Mouse (Mus musculus) midbrain, embryonic 15.5 days (tissue): Measurements from ENCODE around the gene Tldc2. TPM values are rescaled to one million over a fixed set of nuclear protein-coding genes. Genes with fewer than 3 reads are reported as not detected.
A peak's percentile ranks its signal among the peaks of the same experiment; 100 is the strongest.

Experiments
- ATAC-seq: fragments of 200-750 bp; cut with Nextera tagmentation; replicated peaks from 2 replicates; pipeline ENCODE4 v1.8.0; 2017; ENCODE audit warnings: moderate TSS enrichment
- H3K27ac ChIP-seq: fragments of 300-500 bp; sonication (generic); 2 replicates; pipeline ENCODE4 v1.5.1; 2015; ENCODE audit warnings: mild to moderate bottlenecking, inconsistent platforms
- H3K27me3 ChIP-seq: fragments of 300-500 bp; sonication (generic); replicated peaks from 2 replicates; pipeline ENCODE4 v1.6.1; 2015; ENCODE audit warnings: inconsistent platforms
- H3K36me3 ChIP-seq: fragments of 300-500 bp; sonication (generic); replicated peaks from 2 replicates; pipeline ENCODE4 v1.6.1; 2015; ENCODE audit warnings: inconsistent platforms
- H3K4me1 ChIP-seq: fragments of 300-500 bp; sonication (generic); 2 replicates; pipeline ENCODE4 v1.6.1; 2015; ENCODE audit warnings: inconsistent platforms
- H3K4me2 ChIP-seq: fragments of 300-500 bp; sonication (generic); 2 replicates; pipeline ENCODE4 v1.6.1; 2015; ENCODE audit warnings: inconsistent platforms, mild to moderate bottlenecking, moderate library complexity
- H3K4me3 ChIP-seq: fragments of 300-500 bp; sonication (generic); 2 replicates; pipeline ENCODE4 v1.5.1; 2015; ENCODE audit warnings: mild to moderate bottlenecking, inconsistent platforms
- H3K9ac ChIP-seq: fragments of 300-500 bp; sonication (generic); 2 replicates; pipeline ENCODE4 v1.6.1; 2015; ENCODE audit warnings: mild to moderate bottlenecking, inconsistent platforms
- H3K9me3 ChIP-seq: fragments of 300-500 bp; sonication (generic); 2 replicates; pipeline ENCODE4 v1.6.1; 2016; ENCODE audit warnings: inconsistent platforms
- whole genome bisulfite sequencing: fragments of 180-500 bp; shearing (Covaris S2); methylation state at CpG from one replicate; pipeline ENCODE4 v1.1.7; 2015; ENCODE audit warnings: mixed read lengths; 5-methylcytosine and 5-hydroxymethylcytosine counted together
- polyA plus RNA-seq: library from polyadenylated mRNA; unstranded; fragments of >200 nt; fragmentation: Nextera tagmentation; extraction: Ambion mirVana; gene quantifications from 2 replicates; pipeline ENCODE4 v1.2.1, GENCODE M21; 2015

Gene Tldc2
- polyA plus RNA-seq, 1 experiment from 2014 or later: not detected

DNA sequence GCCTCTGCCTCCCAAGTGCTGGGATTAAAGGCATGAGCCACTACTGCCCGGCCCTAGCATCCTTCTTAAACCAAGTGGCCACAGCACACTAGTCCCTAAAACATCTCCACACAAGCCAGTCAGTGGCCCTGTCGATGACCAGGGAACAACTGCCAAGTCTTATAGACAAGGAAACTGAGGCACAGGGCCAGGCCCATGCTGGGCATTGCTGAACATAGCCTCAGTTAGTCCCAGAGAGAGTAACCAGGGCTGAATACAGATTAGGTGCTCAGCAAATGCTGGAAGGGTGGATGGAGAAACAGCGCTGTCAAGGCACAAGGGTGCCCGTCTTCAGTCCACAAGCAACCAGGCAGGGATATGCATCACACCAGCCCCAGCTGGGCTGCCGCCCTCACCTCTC lies 33.7 kb upstream of the Tldc2 start:
- no peak overlapping the region for H3K27ac ChIP-seq
- peaks cover 26% of the 10 kb centered on the region for H3K36me3 ChIP-seq
- peaks cover 60% of the 10 kb centered on the region for H3K4me1 ChIP-seq
- 98% methylated on average over 5 of the region's 5 CpGs for WGBS
- H3K9ac ChIP-seq: no peak overlapping the region
- H3K27me3 ChIP-seq: no peaks in the 10 kb centered on the region
- no peak for ATAC-seq
- no peaks in the 10 kb centered on the region for H3K9me3 ChIP-seq
- H3K4me2 ChIP-seq: no peak overlapping the region
- H3K4me3 ChIP-seq: no peak overlapping the region

DNA sequence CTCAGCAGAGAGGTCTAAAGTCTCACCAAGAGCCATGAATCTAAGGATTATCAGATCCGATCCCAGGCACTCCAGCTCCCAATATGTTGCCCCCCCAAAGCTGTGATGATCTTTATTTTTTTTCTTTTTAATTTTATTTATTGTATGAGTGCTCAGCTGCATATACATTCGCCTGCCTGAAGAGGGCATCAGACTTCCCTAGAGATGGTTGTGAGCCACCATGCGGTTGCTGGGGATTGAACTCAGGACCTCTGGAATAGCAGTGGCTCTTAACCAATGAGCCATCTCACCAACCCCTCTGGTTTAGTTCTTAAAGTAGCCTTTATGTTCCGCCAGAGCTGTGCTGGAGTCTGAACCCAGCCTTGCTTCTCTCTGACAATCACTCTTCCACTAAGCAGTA lies 33.1 kb upstream of the Tldc2 start:
- H3K27ac ChIP-seq: no peak overlapping the region
- ATAC-seq: no peak
- no peak overlapping the region for H3K4me2 ChIP-seq
- H3K9ac ChIP-seq: no peak overlapping the region
- H3K4me3 ChIP-seq: no peak overlapping the region
- peaks cover 60% of the 10 kb centered on the region for H3K4me1 ChIP-seq
- no peaks in the 10 kb centered on the region for H3K27me3 ChIP-seq
- H3K9me3 ChIP-seq: no peaks in the 10 kb centered on the region
- H3K36me3 ChIP-seq: peaks cover 26% of the 10 kb centered on the region
- 78% methylated on average over 4 of the region's 4 CpGs for WGBS

DNA sequence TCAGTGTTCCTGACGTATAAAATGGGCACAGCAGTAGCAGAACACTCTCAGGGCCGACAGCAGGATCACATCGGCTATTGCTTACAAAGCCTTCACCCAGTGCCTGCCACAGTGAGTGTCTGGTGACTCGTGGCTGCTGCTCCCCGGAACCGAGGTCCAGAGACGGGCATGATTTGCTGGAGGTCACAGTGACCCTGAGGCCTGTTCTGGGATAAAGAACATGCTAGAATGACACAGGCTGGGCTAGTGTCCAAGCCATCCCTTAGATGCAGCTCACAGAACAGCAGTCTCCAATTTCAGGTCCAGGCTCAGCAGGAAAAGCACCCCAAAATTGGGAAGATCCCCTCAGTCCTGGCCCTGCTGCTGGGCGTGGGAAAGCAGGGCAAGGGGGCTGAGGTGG lies 32.6 kb upstream of the Tldc2 start:
- Histone ChIP-seq H3K4me3 (no peak overlapping the region), H3K36me3 (peaks cover 26% of the 10 kb centered on the region), H3K27ac (0 out of 2 replicates have a peak overlapping the region, but pooled peaks have one; percentile 52), H3K27me3 (no peaks in the 10 kb centered on the region), H3K9ac (no peak overlapping the region), H3K4me1 (peaks cover 60% of the 10 kb centered on the region), H3K4me2 (no peak overlapping the region), H3K9me3 (no peaks in the 10 kb centered on the region)
- WGBS: 91% methylated on average over 8 of the region's 8 CpGs
- no peak for ATAC-seq

DNA sequence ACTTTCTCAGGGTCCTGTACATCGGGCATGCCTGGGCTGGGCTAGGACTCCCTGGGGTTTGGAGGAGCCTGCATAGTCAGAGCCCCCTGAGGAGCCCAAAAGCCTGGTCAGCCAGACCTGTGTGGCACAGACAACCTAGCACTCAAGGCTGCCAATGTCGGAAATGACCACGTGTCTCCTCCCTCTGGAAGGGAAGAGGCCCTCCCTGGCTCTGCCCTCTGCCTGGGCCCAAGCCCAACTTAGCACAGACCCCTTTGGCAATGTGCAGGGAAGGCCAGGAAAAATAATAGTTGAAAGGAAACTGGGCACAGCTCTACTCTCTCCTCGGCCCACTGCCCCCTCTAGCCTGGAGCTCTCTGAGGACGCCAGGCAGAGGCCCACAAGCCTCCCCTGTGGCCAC lies 32.0 kb upstream of the Tldc2 start:
- Histone ChIP-seq H3K9me3 (no peaks in the 10 kb centered on the region), H3K4me3 (no peak overlapping the region), H3K4me2 (no peak overlapping the region), H3K36me3 (peaks cover 26% of the 10 kb centered on the region), H3K27ac (peak overlapping the region; percentile 52), H3K4me1 (peaks cover 60% of the 10 kb centered on the region), H3K27me3 (no peaks in the 10 kb centered on the region), H3K9ac (no peak overlapping the region)
- WGBS: 73% methylated on average over 5 of the region's 5 CpGs
- 0 out of 2 replicates have a peak, but pooled peaks have one; percentile 3 for ATAC-seq

DNA sequence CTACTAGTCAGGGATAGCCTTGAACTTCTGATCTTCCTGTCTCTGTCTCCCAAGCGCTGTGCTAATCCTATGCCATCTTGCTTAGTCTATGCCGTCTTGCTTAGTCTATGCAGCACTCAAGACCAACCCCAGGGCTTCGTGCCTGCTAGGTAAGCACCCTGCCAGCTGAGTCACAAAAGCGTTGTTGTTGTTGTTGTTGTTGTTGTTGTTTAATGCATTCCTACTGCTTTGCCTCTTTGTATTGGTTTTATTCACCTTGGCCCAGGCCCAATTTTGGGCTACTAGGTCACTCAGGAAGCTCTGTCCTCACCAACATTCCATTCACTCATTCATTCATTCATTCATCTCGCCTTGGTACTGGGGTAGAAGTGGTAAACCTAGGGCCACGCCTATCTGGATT lies 31.1 kb upstream of the Tldc2 start:
- no peak overlapping the region for H3K9ac ChIP-seq
- no peak for ATAC-seq
- no peak overlapping the region for H3K27ac ChIP-seq
- H3K4me1 ChIP-seq: peaks cover 51% of the 10 kb centered on the region
- no peaks in the 10 kb centered on the region for H3K27me3 ChIP-seq
- no peak overlapping the region for H3K4me3 ChIP-seq
- 97% methylated on average over 6 of the region's 6 CpGs for WGBS
- peaks cover 26% of the 10 kb centered on the region for H3K36me3 ChIP-seq
- no peak overlapping the region for H3K4me2 ChIP-seq
- no peaks in the 10 kb centered on the region for H3K9me3 ChIP-seq

DNA sequence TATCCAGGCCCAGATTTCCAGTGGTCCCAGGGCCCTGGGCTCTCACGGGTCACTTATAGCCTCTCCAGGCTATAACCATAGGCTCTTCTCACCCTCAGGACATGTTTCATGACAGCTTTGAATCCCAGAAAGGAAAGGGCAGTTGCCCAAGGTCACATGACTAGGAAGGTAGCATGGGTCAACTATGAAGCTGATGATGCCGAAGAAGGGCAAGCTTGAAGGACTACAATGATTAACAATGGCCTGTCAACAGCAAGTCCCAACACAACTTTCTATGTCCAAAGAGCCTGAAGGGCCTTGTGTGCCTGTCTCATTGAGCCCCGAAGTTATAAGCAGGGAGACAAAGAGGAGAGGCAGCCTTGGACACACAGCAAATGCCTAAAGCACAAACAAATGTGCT lies 29.7 kb upstream of the Tldc2 start:
- H3K4me3 ChIP-seq: no peak overlapping the region
- WGBS: 97% methylated on average over 3 of the region's 3 CpGs
- H3K4me2 ChIP-seq: no peak overlapping the region
- peaks cover 38% of the 10 kb centered on the region for H3K4me1 ChIP-seq
- peaks cover 26% of the 10 kb centered on the region for H3K36me3 ChIP-seq
- H3K9me3 ChIP-seq: no peaks in the 10 kb centered on the region
- no peak overlapping the region for H3K27ac ChIP-seq
- no peaks in the 10 kb centered on the region for H3K27me3 ChIP-seq
- ATAC-seq: no peak
- no peak overlapping the region for H3K9ac ChIP-seq

DNA sequence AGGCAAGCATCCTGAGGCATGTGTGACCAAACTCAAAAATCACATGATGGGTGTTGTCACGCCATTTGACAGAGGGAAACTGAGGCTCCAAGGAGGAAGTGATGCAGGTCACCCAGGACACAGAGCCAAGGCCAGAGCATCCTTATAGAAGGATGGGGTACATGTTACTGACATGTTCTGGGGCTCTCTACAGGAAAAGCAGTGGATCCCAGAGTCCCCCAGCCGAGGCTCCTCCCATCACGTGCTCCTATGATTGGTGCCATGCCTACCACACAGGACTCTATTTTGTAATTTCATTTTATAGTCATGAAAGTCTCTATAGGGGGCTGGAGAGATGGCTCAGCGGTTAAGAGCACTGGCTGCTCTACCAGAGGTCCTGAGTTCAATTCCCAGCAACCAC lies 29.1 kb upstream of the Tldc2 start:
- Histone ChIP-seq H3K27ac (peak overlapping the region; percentile 74; the same call in 1 of the 2 replicates), H3K4me1 (peaks cover 33% of the 10 kb centered on the region)
- 85% methylated on average over 4 of the region's 4 CpGs for WGBS

DNA sequence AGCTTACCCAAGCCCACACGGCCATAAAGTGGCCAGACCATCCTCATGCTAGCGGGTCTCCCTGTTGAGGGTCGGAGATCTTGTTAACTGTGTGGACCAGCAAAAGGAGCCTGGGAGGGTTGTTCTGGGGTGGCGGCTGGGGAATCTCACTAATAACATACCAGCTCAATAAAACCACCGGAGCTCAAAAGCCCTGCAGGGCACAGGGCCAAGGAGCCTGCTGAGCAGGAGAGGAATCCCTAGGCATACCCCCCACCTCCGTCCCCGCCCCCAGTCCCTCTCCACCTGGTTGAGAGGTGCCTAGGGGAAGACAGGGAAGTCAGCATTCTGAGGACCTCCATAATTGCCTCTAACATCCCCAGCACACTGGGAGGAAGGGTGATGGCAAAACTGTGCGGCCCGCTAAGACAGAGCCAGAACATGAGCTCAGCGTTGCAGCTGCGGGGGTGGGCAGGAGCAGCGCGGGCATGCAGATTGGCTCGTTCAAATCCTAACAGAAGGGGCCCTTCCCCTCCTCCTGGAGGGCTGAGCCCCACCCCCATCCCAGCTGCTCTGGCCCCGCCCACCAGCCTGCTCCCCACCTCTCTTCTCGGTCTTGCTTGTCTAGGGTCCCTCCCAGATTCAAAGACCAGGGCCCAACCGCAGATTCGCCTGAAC lies 28.4 kb upstream of the Tldc2 start:
- no peak overlapping the region for H3K4me3 ChIP-seq
- WGBS: 8% methylated on average over 18 of the region's 18 CpGs
- no peaks in the 10 kb centered on the region for H3K9me3 ChIP-seq
- ATAC-seq: peak; percentile 59
- H3K27me3 ChIP-seq: no peaks in the 10 kb centered on the region
- H3K27ac ChIP-seq: peak overlapping the region; percentile 74
- H3K4me1 ChIP-seq: peaks cover 39% of the 10 kb centered on the region
- peaks cover 17% of the 10 kb centered on the region for H3K36me3 ChIP-seq
- no peak overlapping the region for H3K9ac ChIP-seq
- H3K4me2 ChIP-seq: 0 out of 2 replicates have a peak overlapping the region, but pooled peaks have one; percentile 13

More for the DNA sequence above, 29.1 kb upstream of the Tldc2 start:
- H3K4me2 ChIP-seq: no peak overlapping the region
- H3K4me3 ChIP-seq: no peak overlapping the region
- H3K9me3 ChIP-seq: no peaks in the 10 kb centered on the region
- no peak for ATAC-seq
- H3K36me3 ChIP-seq: peaks cover 21% of the 10 kb centered on the region
- no peak overlapping the region for H3K9ac ChIP-seq
- H3K27me3 ChIP-seq: no peaks in the 10 kb centered on the region

DNA sequence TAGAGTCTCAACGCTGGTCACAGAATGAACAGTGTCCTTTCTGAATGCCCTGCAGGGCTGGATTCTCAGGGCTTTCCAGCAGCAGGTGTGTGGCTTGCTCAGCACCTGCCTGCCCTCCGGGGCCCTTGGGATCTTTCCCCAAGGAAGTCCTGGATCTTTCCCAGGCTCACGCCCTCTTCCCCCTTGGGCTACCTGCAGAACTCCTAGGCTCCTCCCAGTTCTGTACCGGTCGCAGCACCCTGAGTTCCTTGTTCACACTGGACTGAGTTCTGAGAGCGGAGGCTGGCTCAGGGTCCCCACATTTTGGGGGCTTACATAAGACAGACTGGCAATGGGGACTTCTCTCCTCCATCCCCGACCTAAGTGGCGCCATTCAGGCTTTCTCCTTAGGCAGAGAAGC lies 27.7 kb upstream of the Tldc2 start:
- ATAC-seq: no peak
- no peak overlapping the region for H3K4me2 ChIP-seq
- WGBS: 51% methylated on average over 8 of the region's 8 CpGs

DNA sequence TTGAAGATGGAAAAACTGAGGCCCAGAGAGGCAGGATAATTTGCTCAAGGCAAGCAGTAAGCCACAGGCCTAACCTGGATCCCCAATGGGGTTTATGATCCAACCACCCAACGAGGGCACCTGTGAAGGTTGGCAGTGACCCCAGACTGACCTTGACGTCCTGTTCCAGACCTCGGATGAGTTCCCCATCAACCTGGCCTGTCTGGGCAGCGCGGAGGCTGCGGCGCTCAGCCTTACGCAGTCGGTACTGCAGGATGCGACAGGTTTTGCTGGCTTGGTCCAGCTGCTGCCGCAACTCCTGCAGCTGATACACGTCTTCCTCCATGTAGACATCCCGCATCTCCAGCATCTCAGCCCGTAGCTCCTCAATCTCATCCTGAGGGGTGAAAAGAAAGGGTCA lies 26.8 kb upstream of the Tldc2 start:
- Histone ChIP-seq H3K4me2 (no peak overlapping the region), H3K27me3 (no peaks in the 10 kb centered on the region), H3K9ac (no peak overlapping the region), H3K4me3 (no peak overlapping the region), H3K36me3 (peaks cover 9% of the 10 kb centered on the region; the same call in 1 of the 2 replicates), H3K9me3 (no peaks in the 10 kb centered on the region), H3K27ac (no peak overlapping the region), H3K4me1 (peaks cover 46% of the 10 kb centered on the region)
- ATAC-seq: no peak
- 91% methylated on average over 14 of the region's 14 CpGs for WGBS

More for the DNA sequence above, 27.7 kb upstream of the Tldc2 start:
- no peaks in the 10 kb centered on the region for H3K27me3 ChIP-seq
- H3K36me3 ChIP-seq: peaks cover 12% of the 10 kb centered on the region
- H3K4me3 ChIP-seq: no peak overlapping the region
- H3K9me3 ChIP-seq: no peaks in the 10 kb centered on the region
- no peak overlapping the region for H3K9ac ChIP-seq
- H3K27ac ChIP-seq: peak overlapping the region; percentile 74
- H3K4me1 ChIP-seq: peaks cover 46% of the 10 kb centered on the region

DNA sequence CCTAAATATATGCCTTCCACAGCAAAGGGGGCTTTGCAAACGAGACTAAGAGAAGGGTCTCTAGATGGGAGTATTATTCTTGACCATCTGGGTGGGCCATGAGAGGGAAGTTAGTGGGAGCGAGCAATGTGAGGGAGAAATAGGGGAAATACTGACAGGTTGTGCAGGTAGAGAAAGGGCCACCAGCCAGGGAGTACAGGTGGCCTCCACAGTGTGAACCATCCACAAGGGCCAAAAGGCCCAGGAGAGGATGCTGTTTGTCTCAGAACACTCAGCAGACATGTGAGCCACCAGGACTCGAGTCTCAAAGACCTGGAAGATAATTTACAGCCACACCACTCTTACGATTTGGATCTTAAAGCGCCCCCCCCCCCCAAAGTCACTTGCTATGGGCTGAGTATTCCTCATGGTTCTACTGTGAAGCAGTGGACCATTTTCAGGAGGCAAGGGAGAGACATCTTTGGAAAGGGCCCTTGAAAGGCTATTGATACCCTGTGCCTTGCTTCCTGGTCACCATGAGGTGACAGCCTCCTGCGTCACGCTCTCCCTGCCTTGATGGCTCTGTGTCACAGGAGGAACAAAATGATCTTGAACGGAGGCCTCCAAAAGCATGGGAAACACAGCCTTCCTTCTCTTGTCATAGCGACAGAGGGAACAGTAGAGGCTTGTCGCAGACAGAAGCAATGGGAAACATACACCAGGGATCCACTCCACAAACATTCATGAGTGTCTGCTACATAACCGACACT lies 26.1 kb upstream of the Tldc2 start:
- Histone ChIP-seq H3K9ac (no peak overlapping the region), H3K27ac (no peak overlapping the region), H3K4me3 (no peak overlapping the region), H3K4me2 (no peak overlapping the region), H3K27me3 (no peaks in the 10 kb centered on the region), H3K4me1 (peaks cover 52% of the 10 kb centered on the region), H3K36me3 (peaks cover 9% of the 10 kb centered on the region; the same call in 1 of the 2 replicates), H3K9me3 (no peaks in the 10 kb centered on the region)
- no peak for ATAC-seq
- WGBS: 89% methylated on average over 11 of the region's 11 CpGs

DNA sequence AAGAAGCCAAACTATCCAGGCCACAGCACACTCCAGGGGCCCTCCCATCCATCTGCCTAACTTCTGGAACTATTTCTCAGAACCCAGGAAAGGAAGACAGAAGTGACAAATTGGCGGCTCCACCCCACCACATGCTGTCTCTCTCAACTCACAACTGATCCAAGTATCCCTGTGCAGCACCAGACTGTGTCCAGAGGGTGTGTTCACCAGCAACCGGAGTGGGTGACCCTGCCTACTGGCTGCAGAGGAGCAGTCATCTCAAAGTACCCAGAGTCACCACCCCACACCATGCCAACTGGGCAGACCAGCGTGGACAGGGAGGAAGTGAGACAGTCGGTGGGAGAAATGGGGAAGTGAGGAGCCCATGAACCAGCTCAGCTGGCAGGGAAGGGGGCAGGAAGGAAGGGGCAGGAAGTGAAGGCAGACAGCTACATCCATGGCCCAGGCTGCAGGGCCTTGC lies 23.6 kb upstream of the Tldc2 start:
- no peaks in the 10 kb centered on the region for H3K27me3 ChIP-seq
- no peak overlapping the region for H3K9ac ChIP-seq
- no peak overlapping the region for H3K4me3 ChIP-seq
- 76% methylated on average over 4 of the region's 4 CpGs for WGBS
- no peak overlapping the region for H3K4me2 ChIP-seq
- no peaks in the 10 kb centered on the region for H3K9me3 ChIP-seq
- no peaks in the 10 kb centered on the region for H3K36me3 ChIP-seq
- ATAC-seq: no peak
- H3K27ac ChIP-seq: no peak overlapping the region
- peaks cover 62% of the 10 kb centered on the region for H3K4me1 ChIP-seq
